17 mouse cellular contexts compared by ENCODE assay signal in genomic region chr1:184532488-184533055, GRCm38 (mm10).
A peak's percentile ranks its signal among the peaks of the same experiment; 100 is the strongest.
DNase-seq lines count a peak whose midpoint lies in the region; ATAC-seq and TF ChIP-seq lines count a peak whose summit lies in the region.
"Had no signal": no experiment of that assay in that cellular context is flagged by ENCODE, and none has a peak within 500 bp of the region (broad histone marks: within the 10 kb centered on the region; RNA-seq: fewer than 3 reads in every experiment).

No protein-coding gene starts in this region.

- no peak for TF ChIP-seq EP300 in lung, postnatal 0 days (IDR thresholded peaks at IDR 0.05)

- intact Hi-C loops in gastrocnemius, postnatal 36 days (cut with DNase I): no loop called here

- WGBS in lung, postnatal 0 days: 58% methylated on average over 8 of the region's 8 CpGs
- 41% methylated on average over 8 of the region's 8 CpGs for WGBS in intestine, embryonic 16.5 days
- WGBS in kidney, embryonic 14.5 days: 74% methylated on average over 8 of the region's 8 CpGs

- no peak for ATAC-seq in lung, postnatal 0 days
- no peak for ATAC-seq in intestine, embryonic 16.5 days
- no peak for ATAC-seq in kidney, embryonic 14.5 days (ENCODE audit: low FRiP score, low TSS enrichment)
- ATAC-seq: inflammation-experienced regulatory T-cells, adult 6 months; midbrain, embryonic 16.5 days had no signal

- no peaks in the 10 kb centered on the region for H3K9me3 ChIP-seq in lung, postnatal 0 days (ENCODE audit: low read length)
- no peaks in the 10 kb centered on the region for H3K9me3 ChIP-seq in intestine, embryonic 16.5 days (ENCODE audit: control insufficient read depth, low read length)
- no peaks in the 10 kb centered on the region for H3K9me3 ChIP-seq in kidney, embryonic 14.5 days (ENCODE audit: control insufficient read depth, low read length)
- H3K9me3 ChIP-seq: forebrain, embryonic 12.5 days; lung, embryonic 15.5 days had no signal

- no peaks in the 10 kb centered on the region for H3K4me1 ChIP-seq in lung, postnatal 0 days (ENCODE audit: insufficient read depth, low read depth, low read length)
- H3K4me1 ChIP-seq in intestine, embryonic 16.5 days (ENCODE audit: control insufficient read depth, insufficient read depth, low read length): no peaks in the 10 kb centered on the region
- no peaks in the 10 kb centered on the region for H3K4me1 ChIP-seq in kidney, embryonic 14.5 days (ENCODE audit: control insufficient read depth, insufficient read depth, low read length)
- H3K4me1 ChIP-seq: forebrain, embryonic 12.5 days had no signal

- no peak for TF ChIP-seq CTCF in lung, postnatal 0 days (IDR thresholded peaks at IDR 0.05)

- no peak overlapping the region for H3K27ac ChIP-seq in lung, postnatal 0 days (ENCODE audit: low read length)
- H3K27ac ChIP-seq in intestine, embryonic 16.5 days (ENCODE audit: low read length): peak overlapping the region; percentile 55; the same call in 1 of the 2 replicates
- H3K27ac ChIP-seq in kidney, embryonic 14.5 days (ENCODE audit: low read depth, low read length): no peak overlapping the region
- H3K27ac ChIP-seq: forebrain, embryonic 12.5 days; lung, embryonic 15.5 days had no signal

- no peak overlapping the region for H3K9ac ChIP-seq in lung, postnatal 0 days (replicated peaks; ENCODE audit: low read depth)
- no peak overlapping the region for H3K9ac ChIP-seq in intestine, embryonic 16.5 days (ENCODE audit: low read depth, low read length)
- H3K9ac ChIP-seq in kidney, embryonic 14.5 days (ENCODE audit: low read depth, low read length): no peak overlapping the region
- H3K9ac ChIP-seq: forebrain, embryonic 12.5 days; lung, embryonic 15.5 days had no signal

- H3K4me3 ChIP-seq in lung, postnatal 0 days (ENCODE audit: low read depth, low read length): no peak overlapping the region
- no peak overlapping the region for H3K4me3 ChIP-seq in intestine, embryonic 16.5 days (ENCODE audit: low read length)
- no peak overlapping the region for H3K4me3 ChIP-seq in kidney, embryonic 14.5 days (ENCODE audit: low read length)
- H3K4me3 ChIP-seq: forebrain, embryonic 12.5 days; lung, embryonic 15.5 days had no signal

- no peaks in the 10 kb centered on the region for H3K36me3 ChIP-seq in lung, postnatal 0 days (ENCODE audit: insufficient read depth, low read length)
- no peaks in the 10 kb centered on the region for H3K36me3 ChIP-seq in intestine, embryonic 16.5 days (ENCODE audit: control insufficient read depth, insufficient read depth, low read length)
- H3K36me3 ChIP-seq in kidney, embryonic 14.5 days (ENCODE audit: control insufficient read depth, insufficient read depth, low read length): no peaks in the 10 kb centered on the region
- H3K36me3 ChIP-seq: forebrain, embryonic 12.5 days; lung, embryonic 15.5 days had no signal

- DNase-seq in gastrocnemius, postnatal 25 days: peak; percentile 26
- no peak for DNase-seq in gastrocnemius, postnatal 36 days
- peak; percentile 65 for DNase-seq in lung, postnatal 0 days (ENCODE audit: low spot score)
- no peak for DNase-seq in lung, adult 18-20 months
- DNase-seq in adipocyte (ENCODE audit: low spot score): peak; percentile 33
- DNase-seq in testis, postnatal 14 days (ENCODE audit: low spot score): no peak
- DNase-seq: adrenal gland, adult 2 months; cerebellum, adult 9-11 months; heart, postnatal 10 days; kidney, postnatal 10 days; right cerebral cortex, postnatal 25 days had no signal

- no peaks in the 10 kb centered on the region for H3K27me3 ChIP-seq in lung, postnatal 0 days (replicated peaks; ENCODE audit: insufficient read depth, low read length)
- no peaks in the 10 kb centered on the region for H3K27me3 ChIP-seq in intestine, embryonic 16.5 days (replicated peaks; ENCODE audit: control insufficient read depth, insufficient read depth, low read length)
- H3K27me3 ChIP-seq in kidney, embryonic 14.5 days (ENCODE audit: control insufficient read depth, insufficient read depth, low read length): peaks cover 16% of the 10 kb centered on the region
- H3K27me3 ChIP-seq: forebrain, embryonic 12.5 days had no signal

- H3K4me2 ChIP-seq in lung, postnatal 0 days (replicated peaks; ENCODE audit: low read depth, low read length): no peak overlapping the region
- H3K4me2 ChIP-seq in intestine, embryonic 16.5 days (ENCODE audit: low read depth, low read length): no peak overlapping the region
- H3K4me2 ChIP-seq in kidney, embryonic 14.5 days (replicated peaks; ENCODE audit: low read depth, low read length): no peak overlapping the region
- H3K4me2 ChIP-seq: forebrain, embryonic 12.5 days; lung, embryonic 15.5 days had no signal

Comparison
In these comparisons a context has a peak if more than half of its experiments do, and no peak if none do; other contexts are left out.
1. DNase-seq: peak in gastrocnemius, postnatal 25 days (single experiment), lung, postnatal 0 days (single experiment) and adipocyte (single experiment); none in gastrocnemius, postnatal 36 days (0 of 2), lung, adult 18-20 months (0 of 2) and testis, postnatal 14 days (single experiment).